Mouse (Mus musculus): ENCODE measurements around the gene Arf5.
A peak's percentile ranks its signal among the peaks of the same experiment; 100 is the strongest.

The Arf5 gene

GRCm38 (mm10) chr6:28423313-28423712 is at the start of gene Arf5:
TSS of gene Arf5 (plus strand) at chr6:28423560.
- DNase-seq (ENCODE audit: low spot score), result peak; percentile 94

- no peak for DNase-seq (ENCODE audit: low spot score)
Observed at GRCm38 (mm10) chr6:28381983-28382382, 41.4 kb upstream of the Arf5 start.

DNA sequence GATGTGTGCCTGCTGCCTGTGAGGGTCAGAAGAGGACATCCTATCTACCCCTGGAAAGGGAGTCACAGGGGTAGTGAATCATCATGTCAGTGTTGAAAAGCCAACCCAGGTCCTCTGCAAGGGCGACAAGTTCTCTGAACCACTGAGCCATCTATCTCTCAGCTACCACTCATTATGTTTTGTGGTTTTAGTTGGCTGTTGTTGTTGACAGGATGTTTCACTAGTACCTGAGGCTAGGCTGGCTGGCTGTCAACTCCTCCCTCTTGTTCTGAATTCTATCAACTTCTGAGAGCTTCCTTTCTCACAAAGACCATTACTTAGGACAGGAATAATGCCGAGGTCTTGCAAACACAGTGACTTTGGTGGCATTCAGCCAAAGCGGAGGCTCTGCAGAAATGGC is 38.2 kb upstream of the Arf5 start:
- no peak for DNase-seq (ENCODE audit: low spot score)

GRCm38 (mm10) chr6:28389038-28389437 is 34.3 kb upstream of the Arf5 start:
- no peak for DNase-seq (ENCODE audit: low spot score)

DNA sequence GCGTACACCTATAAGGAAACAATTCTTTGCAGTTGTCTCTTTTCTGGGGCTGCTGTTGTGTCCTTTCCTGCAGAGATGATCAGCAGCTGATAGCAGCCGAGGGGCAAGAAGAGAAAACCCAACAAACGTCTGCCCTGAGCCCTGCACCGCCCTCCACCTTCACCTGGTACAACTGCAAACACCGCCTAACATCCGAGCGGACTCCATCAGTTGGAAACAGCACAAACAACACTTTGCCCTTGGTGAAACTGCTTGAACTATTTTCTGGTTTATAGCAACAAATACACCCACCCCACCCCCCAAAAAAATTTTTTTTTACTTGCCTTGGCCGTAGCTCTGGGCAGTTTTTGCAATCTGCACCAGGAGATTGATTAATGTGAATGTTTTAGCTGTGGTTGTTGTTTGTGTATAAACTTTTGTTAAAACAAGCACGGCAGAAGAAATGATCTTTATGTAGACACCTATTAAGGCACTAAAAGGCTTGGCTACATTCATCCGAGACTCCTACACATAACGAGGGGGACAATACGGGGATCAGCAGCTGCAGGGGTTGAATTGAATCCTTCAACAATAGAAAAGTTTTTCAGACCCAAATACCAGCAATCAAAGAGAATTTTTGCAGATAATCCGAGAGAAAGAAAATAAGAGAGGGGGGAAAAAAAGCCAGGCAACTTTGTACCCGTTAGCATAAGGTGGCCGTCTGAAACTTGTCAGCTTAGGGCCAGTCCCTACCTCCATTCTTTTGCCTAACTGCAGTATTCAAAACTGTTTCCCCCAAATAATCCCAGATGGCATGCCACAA is 27.1 kb upstream of the Arf5 start:
- no peak for DNase-seq (ENCODE audit: low spot score)

DNA sequence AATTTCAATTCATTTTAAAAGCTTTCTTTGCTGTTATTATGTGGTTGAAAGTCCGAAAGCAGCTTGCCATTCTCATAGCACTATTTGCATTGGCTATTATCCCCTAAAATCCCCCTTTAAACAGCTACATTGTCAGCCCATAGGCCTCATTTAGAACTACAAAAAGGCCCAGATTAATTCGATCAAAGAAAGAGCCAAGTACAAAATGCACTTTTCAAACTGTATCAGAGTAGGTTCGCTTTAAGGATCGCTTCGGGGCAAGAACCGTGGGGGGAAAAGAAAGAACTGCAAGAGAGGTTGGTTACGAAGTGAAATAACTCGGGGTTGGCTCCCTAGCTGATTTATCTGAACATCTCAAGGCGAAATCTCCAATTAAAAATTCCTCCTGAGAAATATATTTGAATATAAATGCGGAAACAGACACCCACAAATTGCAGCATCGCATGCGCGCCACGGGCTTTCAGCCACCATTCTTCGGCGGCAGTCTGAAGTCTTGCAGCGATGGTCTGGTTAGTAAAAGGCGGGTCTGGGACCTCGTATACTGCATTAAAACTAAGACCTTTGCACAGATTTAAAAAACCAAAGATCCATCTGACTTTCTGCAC is 26.4 kb upstream of the Arf5 start:
- no peak for DNase-seq (ENCODE audit: low spot score)

GRCm38 (mm10) chr6:28397681-28398203 is 25.6 kb upstream of the Arf5 start, which contains the start of gene Zfp800:
TSS of gene Zfp800 (minus strand) at chr6:28398005.
- no peak for DNase-seq (ENCODE audit: low spot score)

GRCm38 (mm10) chr6:28398726-28399125 is 24.6 kb upstream of the Arf5 start:
- DNase-seq (ENCODE audit: low spot score), result no peak

GRCm38 (mm10) chr6:28399791-28400190 is 23.6 kb upstream of the Arf5 start:
- DNase-seq (ENCODE audit: low spot score), result no peak

GRCm38 (mm10) chr6:28410053-28410452 is 13.3 kb upstream of the Arf5 start:
- DNase-seq (ENCODE audit: low spot score), result no peak

- DNase-seq (ENCODE audit: low spot score), result no peak
Observed at GRCm38 (mm10) chr6:28411236-28411635, 12.1 kb upstream of the Arf5 start.

DNA sequence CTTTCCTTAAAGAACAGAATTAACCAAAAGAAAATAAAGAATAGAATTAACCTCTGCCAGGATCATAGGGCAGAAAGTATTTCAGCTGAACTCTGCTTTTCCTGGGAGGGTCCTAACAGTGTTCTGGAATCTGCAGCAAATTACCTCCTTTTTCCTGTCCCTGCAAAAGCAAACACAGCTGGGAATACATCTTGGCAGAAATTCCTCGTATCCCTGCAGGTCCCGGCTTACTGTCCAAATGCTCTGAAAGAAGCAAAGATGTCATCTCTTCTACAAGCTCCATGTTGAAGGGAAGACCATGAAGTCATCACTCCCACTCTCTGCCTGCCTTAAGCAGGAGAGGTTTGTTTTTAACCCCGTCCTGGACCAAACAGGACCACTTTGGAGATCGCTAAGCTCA is 6.4 kb upstream of the Arf5 start:
- DNase-seq (ENCODE audit: low spot score), result no peak

GRCm38 (mm10) chr6:28418449-28418848 is 4.9 kb upstream of the Arf5 start:
- DNase-seq (ENCODE audit: low spot score), result peak; percentile 71

- no peak for DNase-seq (ENCODE audit: low spot score)
Observed at GRCm38 (mm10) chr6:28419673-28420072, 3.7 kb upstream of the Arf5 start.

- DNase-seq (ENCODE audit: low spot score), result no peak
Observed at GRCm38 (mm10) chr6:28420361-28420760, 3.0 kb upstream of the Arf5 start.

DNA sequence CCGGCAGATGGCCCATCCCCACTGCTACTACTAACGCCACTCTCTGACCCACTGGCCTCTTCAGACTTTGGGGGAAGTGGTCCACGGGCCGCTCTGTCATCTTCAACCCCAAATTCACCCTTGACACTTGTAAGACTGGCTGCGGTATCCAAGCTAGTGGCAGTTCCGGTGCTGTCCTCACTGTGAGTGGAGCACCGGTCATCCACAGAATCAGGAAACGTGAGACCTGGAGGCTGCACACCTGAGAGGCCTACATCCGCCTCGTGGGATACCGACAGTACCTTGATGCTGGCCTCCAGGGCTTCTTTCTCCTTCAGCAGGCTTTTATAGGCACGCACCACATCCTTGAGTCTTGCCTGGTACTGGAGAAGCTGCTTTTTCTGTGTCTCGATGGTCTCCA is 2.5 kb upstream of the Arf5 start:
- DNase-seq (ENCODE audit: low spot score), result no peak

GRCm38 (mm10) chr6:28421469-28422000 is 1.8 kb upstream of the Arf5 start:
- DNase-seq (ENCODE audit: low spot score), result peak; percentile 96

GRCm38 (mm10) chr6:28422651-28423290 is 589 bp upstream of the Arf5 start:
- peak; percentile 37 for DNase-seq (ENCODE audit: low spot score)

GRCm38 (mm10) chr6:28423767-28424695 is 671 bp downstream of the Arf5 start:
- DNase-seq (ENCODE audit: low spot score), result peak; percentile 61

GRCm38 (mm10) chr6:28425019-28425418 is 1.7 kb downstream of the Arf5 start:
- no peak for DNase-seq (ENCODE audit: low spot score)

GRCm38 (mm10) chr6:28427096-28427839 is 3.9 kb downstream of the Arf5 start, which contains the start of gene Fscn3:
TSS of gene Fscn3 (plus strand) at chr6:28427789.
- DNase-seq (ENCODE audit: low spot score), result no peak
